Comparison of ENCODE assay signal across 9 mouse cellular contexts in genomic region chr13:112088312-112088771, GRCm38 (mm10).
A peak's percentile ranks its signal among the peaks of the same experiment; 100 is the strongest.
DNase-seq lines count a peak whose midpoint lies in the region; ATAC-seq and TF ChIP-seq lines count a peak whose summit lies in the region.
"Had no signal": no experiment of that assay in that cellular context is flagged by ENCODE, and none has a peak within 500 bp of the region (broad histone marks: within the 10 kb centered on the region; RNA-seq: fewer than 3 reads in every experiment).

No protein-coding gene starts in this region.

- TF ChIP-seq POLR2A in limb, embryonic 14.5 days (IDR thresholded peaks at IDR 0.05; ENCODE audit: borderline replicate concordance, extremely low read depth, insufficient read depth, insufficient read length): no peak

- H3K9me3 ChIP-seq in midbrain, embryonic 13.5 days: no peaks in the 10 kb centered on the region
- no peaks in the 10 kb centered on the region for H3K9me3 ChIP-seq in midbrain, embryonic 14.5 days (ENCODE audit: control insufficient read depth, low read length)
- no peaks in the 10 kb centered on the region for H3K9me3 ChIP-seq in heart, embryonic 14.5 days (ENCODE audit: control insufficient read depth, low read length)
- H3K9me3 ChIP-seq in limb, embryonic 14.5 days (ENCODE audit: control insufficient read depth, low read length): no peaks in the 10 kb centered on the region
- H3K9me3 ChIP-seq: hindbrain, embryonic 15.5 days had no signal

- no peak for DNase-seq in midbrain, embryonic 14.5 days
- peak; percentile 33 for DNase-seq in limb, embryonic 14.5 days (ENCODE audit: low spot score)
- peak; percentile 57 for DNase-seq in ovary, postnatal 36 days (ENCODE audit: low spot score)
- DNase-seq in layer of hippocampus, adult 9-11 months: no peak
- DNase-seq in B cell, adult 2 months: no peak
- DNase-seq in layer of hippocampus, adult 11-12 months (ENCODE audit: low spot score): no peak

- H3K36me3 ChIP-seq in midbrain, embryonic 13.5 days: no peaks in the 10 kb centered on the region
- no peaks in the 10 kb centered on the region for H3K36me3 ChIP-seq in midbrain, embryonic 14.5 days (ENCODE audit: control insufficient read depth, insufficient read depth, low read length)
- no peaks in the 10 kb centered on the region for H3K36me3 ChIP-seq in heart, embryonic 14.5 days (ENCODE audit: control insufficient read depth, insufficient read depth, low read length)
- H3K36me3 ChIP-seq in limb, embryonic 14.5 days (ENCODE audit: control insufficient read depth, insufficient read depth, low read length): no peaks in the 10 kb centered on the region
- H3K36me3 ChIP-seq: hindbrain, embryonic 15.5 days had no signal

- H3K27ac ChIP-seq in midbrain, embryonic 13.5 days: no peak overlapping the region
- no peak overlapping the region for H3K27ac ChIP-seq in midbrain, embryonic 14.5 days (replicated peaks; ENCODE audit: low read depth, low read length)
- H3K27ac ChIP-seq in heart, embryonic 14.5 days (replicated peaks in 1 of 2; ENCODE audit: control insufficient read depth in 1 of 2, insufficient read depth in 1 of 2, low read depth in 2 of 2, low read length in 2 of 2): peak overlapping the region; percentile 12 to 43
- peak overlapping the region; percentile 48; the same call in 1 of the 2 replicates for H3K27ac ChIP-seq in limb, embryonic 14.5 days (replicated peaks; ENCODE audit: low read depth, low read length)
- H3K27ac ChIP-seq: hindbrain, embryonic 15.5 days had no signal

- ATAC-seq in midbrain, embryonic 13.5 days: 0 out of 2 replicates have a peak, but pooled peaks have one; percentile 27
- ATAC-seq in midbrain, embryonic 14.5 days (ENCODE audit: low FRiP score, low TSS enrichment): no peak
- peak; percentile 66 for ATAC-seq in heart, embryonic 14.5 days (ENCODE audit: insufficient number of reproducible peaks, insufficient read depth, low FRiP score, low read depth)
- no peak for ATAC-seq in limb, embryonic 14.5 days (ENCODE audit: low FRiP score, low read depth)

- H3K27me3 ChIP-seq in midbrain, embryonic 13.5 days: 0 out of 2 replicates have a peak, but pooled peaks cover 3% of the 10 kb centered on the region
- no peaks in the 10 kb centered on the region for H3K27me3 ChIP-seq in midbrain, embryonic 14.5 days (ENCODE audit: control insufficient read depth, insufficient read depth, low read length)
- no peaks in the 10 kb centered on the region for H3K27me3 ChIP-seq in heart, embryonic 14.5 days (ENCODE audit: control insufficient read depth, insufficient read depth, low read length)
- no peaks in the 10 kb centered on the region for H3K27me3 ChIP-seq in limb, embryonic 14.5 days (ENCODE audit: control insufficient read depth, insufficient read depth, low read length)
- H3K27me3 ChIP-seq: hindbrain, embryonic 15.5 days had no signal

- peaks cover 6% of the 10 kb centered on the region for H3K4me1 ChIP-seq in midbrain, embryonic 13.5 days (replicated peaks)
- H3K4me1 ChIP-seq in midbrain, embryonic 14.5 days (ENCODE audit: control insufficient read depth, insufficient read depth, low read length): peaks cover 4% of the 10 kb centered on the region
- H3K4me1 ChIP-seq in heart, embryonic 14.5 days (ENCODE audit: control insufficient read depth in 2 of 2, insufficient read depth in 2 of 2, low read length in 2 of 2): peaks cover 29 to 34% of the 10 kb centered on the region in 2 experiments
- H3K4me1 ChIP-seq in limb, embryonic 14.5 days (ENCODE audit: control insufficient read depth, insufficient read depth, low read length): peaks cover 14% of the 10 kb centered on the region
- H3K4me1 ChIP-seq: hindbrain, embryonic 15.5 days had no signal

- no peak overlapping the region for H3K9ac ChIP-seq in midbrain, embryonic 13.5 days (replicated peaks)
- no peak overlapping the region for H3K9ac ChIP-seq in midbrain, embryonic 14.5 days (replicated peaks; ENCODE audit: low read length)
- H3K9ac ChIP-seq in heart, embryonic 14.5 days (ENCODE audit: low read length): 0 out of 2 replicates have a peak overlapping the region, but pooled peaks have one; percentile 2
- H3K9ac ChIP-seq in limb, embryonic 14.5 days (ENCODE audit: low read depth, low read length, severe bottlenecking): no peak overlapping the region
- H3K9ac ChIP-seq: hindbrain, embryonic 15.5 days had no signal

- 30% methylated on average over 5 of the region's 5 CpGs for WGBS in midbrain, embryonic 13.5 days
- 37% methylated on average over 5 of the region's 5 CpGs for WGBS in midbrain, embryonic 14.5 days
- WGBS in heart, embryonic 14.5 days: 7% methylated on average over 5 of the region's 5 CpGs
- 18% methylated on average over 5 of the region's 5 CpGs for WGBS in limb, embryonic 14.5 days

- H3K4me3 ChIP-seq in midbrain, embryonic 13.5 days (replicated peaks): no peak overlapping the region
- H3K4me3 ChIP-seq in midbrain, embryonic 14.5 days (replicated peaks; ENCODE audit: low read depth, low read length): no peak overlapping the region
- no peak overlapping the region for H3K4me3 ChIP-seq in heart, embryonic 14.5 days (ENCODE audit: control insufficient read depth in 1 of 2, insufficient read depth in 1 of 2, low read depth in 1 of 2, low read length in 2 of 2)
- H3K4me3 ChIP-seq in limb, embryonic 14.5 days (replicated peaks; ENCODE audit: low read length): no peak overlapping the region
- H3K4me3 ChIP-seq: hindbrain, embryonic 15.5 days had no signal

- no peak overlapping the region for H3K4me2 ChIP-seq in midbrain, embryonic 13.5 days (replicated peaks)
- no peak overlapping the region for H3K4me2 ChIP-seq in midbrain, embryonic 14.5 days (ENCODE audit: low read length)
- 0 out of 2 replicates have a peak overlapping the region, but pooled peaks have one; percentile 6 for H3K4me2 ChIP-seq in heart, embryonic 14.5 days (ENCODE audit: low read length)
- no peak overlapping the region for H3K4me2 ChIP-seq in limb, embryonic 14.5 days (replicated peaks; ENCODE audit: low read depth, low read length, severe bottlenecking)
- H3K4me2 ChIP-seq: hindbrain, embryonic 15.5 days had no signal

Comparison
In these comparisons a context has a peak if more than half of its experiments do, and no peak if none do; other contexts are left out.
1. ATAC-seq: peak in midbrain, embryonic 13.5 days (single experiment) and heart, embryonic 14.5 days (single experiment); none in midbrain, embryonic 14.5 days (single experiment) and limb, embryonic 14.5 days (single experiment).
2. H3K27ac ChIP-seq: peak in heart, embryonic 14.5 days (2 of 2) and limb, embryonic 14.5 days (single experiment); none in midbrain, embryonic 13.5 days (single experiment) and midbrain, embryonic 14.5 days (single experiment).
3. DNase-seq: peak in limb, embryonic 14.5 days (single experiment) and ovary, postnatal 36 days (single experiment); none in midbrain, embryonic 14.5 days (single experiment), layer of hippocampus, adult 9-11 months (single experiment), B cell, adult 2 months (0 of 2) and layer of hippocampus, adult 11-12 months (single experiment).